Mouse (Mus musculus): Measurements from ENCODE around the gene Ift52.
"Not testable (repeated sequence)": the region's sequence is repeated elsewhere in the genome, so short reads cannot be mapped to it uniquely, and the experiment has no call there.

Gene Ift52

GRCm38 (mm10) chr2:163031289-163031688, 14.1 kb downstream of the Ift52 start:
- DNase-seq (ENCODE audit: low spot score in 2 of 2), result no peak

- no peak for DNase-seq (ENCODE audit: low spot score in 2 of 2)
These were observed 14.6 kb downstream of the Ift52 start for GRCm38 (mm10) chr2:163031757-163032156.

GRCm38 (mm10) chr2:163032622-163033021, 15.5 kb downstream of the Ift52 start:
- DNase-seq (ENCODE audit: low spot score in 2 of 2), result no peak

GRCm38 (mm10) chr2:163039940-163040339, 22.8 kb downstream of the Ift52 start:
- no peak for DNase-seq (ENCODE audit: low spot score in 2 of 2)

GRCm38 (mm10) chr2:163048125-163048524, 31.0 kb downstream of the Ift52 start:
- DNase-seq (ENCODE audit: low spot score in 2 of 2), result peak; percentile 13 to 41

GRCm38 (mm10) chr2:163049116-163049515, 32.0 kb downstream of the Ift52 start:
- no peak for DNase-seq (ENCODE audit: low spot score in 2 of 2)

GRCm38 (mm10) chr2:163051691-163052090, 34.5 kb downstream of the Ift52 start:
- no peak for DNase-seq (ENCODE audit: low spot score in 2 of 2)

GRCm38 (mm10) chr2:163052101-163052500, 34.9 kb downstream of the Ift52 start:
- DNase-seq (ENCODE audit: low spot score in 2 of 2), result no peak

- no peak for DNase-seq (ENCODE audit: low spot score in 2 of 2)
These were observed 35.7 kb downstream of the Ift52 start for GRCm38 (mm10) chr2:163052826-163053225.

- DNase-seq (ENCODE audit: low spot score in 2 of 2), result peak; percentile 88 to 91
These were observed 37.2 kb downstream of the Ift52 start, which contains the start of gene Mybl2 for GRCm38 (mm10) chr2:163054335-163054840. TSS of gene Mybl2 (plus strand) at chr2:163054687.

- peak in 1 of 2 experiments; percentile 5 for DNase-seq (ENCODE audit: low spot score in 2 of 2)
These were observed 37.8 kb downstream of the Ift52 start for GRCm38 (mm10) chr2:163054891-163055494.

- DNase-seq (ENCODE audit: low spot score in 2 of 2), result no peak
These were observed 38.6 kb downstream of the Ift52 start for GRCm38 (mm10) chr2:163055715-163056114.

- no peak for DNase-seq (ENCODE audit: low spot score in 2 of 2)
These were observed 39.4 kb downstream of the Ift52 start for GRCm38 (mm10) chr2:163056584-163056983.

GRCm38 (mm10) chr2:163058981-163059380, 41.8 kb downstream of the Ift52 start:
- not testable (repeated sequence) for DNase-seq (ENCODE audit: low spot score in 2 of 2)

GRCm38 (mm10) chr2:163060630-163061029, 43.5 kb downstream of the Ift52 start:
- DNase-seq (ENCODE audit: low spot score in 2 of 2), result no peak

GRCm38 (mm10) chr2:163061203-163062118, 44.3 kb downstream of the Ift52 start:
- no peak for DNase-seq (ENCODE audit: low spot score in 2 of 2)

- no peak for DNase-seq (ENCODE audit: low spot score in 2 of 2)
These were observed 45.0 kb downstream of the Ift52 start for GRCm38 (mm10) chr2:163062119-163062508.

GRCm38 (mm10) chr2:163066326-163066725, 49.2 kb downstream of the Ift52 start:
- DNase-seq (ENCODE audit: low spot score in 2 of 2), result no peak

- DNase-seq (ENCODE audit: low spot score in 2 of 2), result no peak
These were observed 50.1 kb downstream of the Ift52 start for GRCm38 (mm10) chr2:163067233-163067632.

- no peak for DNase-seq (ENCODE audit: low spot score in 2 of 2)
These were observed 53.1 kb downstream of the Ift52 start for GRCm38 (mm10) chr2:163070213-163070612.

- DNase-seq (ENCODE audit: low spot score in 2 of 2), result no peak
These were observed 54.4 kb downstream of the Ift52 start for GRCm38 (mm10) chr2:163071590-163071989.

- DNase-seq (ENCODE audit: low spot score in 2 of 2), result no peak
These were observed 56.0 kb downstream of the Ift52 start for GRCm38 (mm10) chr2:163073023-163073757.

Measured in natural killer cell, adult 2 months (primary cell).